Mouse (Mus musculus): Measurements from ENCODE around the gene Tmem212. TPM values are rescaled to one million over a fixed set of nuclear protein-coding genes. Genes with fewer than 3 reads are reported as not detected.

The Tmem212 gene
- polyA plus RNA-seq, 1 experiment from 2014 or later = not detected

DNA sequence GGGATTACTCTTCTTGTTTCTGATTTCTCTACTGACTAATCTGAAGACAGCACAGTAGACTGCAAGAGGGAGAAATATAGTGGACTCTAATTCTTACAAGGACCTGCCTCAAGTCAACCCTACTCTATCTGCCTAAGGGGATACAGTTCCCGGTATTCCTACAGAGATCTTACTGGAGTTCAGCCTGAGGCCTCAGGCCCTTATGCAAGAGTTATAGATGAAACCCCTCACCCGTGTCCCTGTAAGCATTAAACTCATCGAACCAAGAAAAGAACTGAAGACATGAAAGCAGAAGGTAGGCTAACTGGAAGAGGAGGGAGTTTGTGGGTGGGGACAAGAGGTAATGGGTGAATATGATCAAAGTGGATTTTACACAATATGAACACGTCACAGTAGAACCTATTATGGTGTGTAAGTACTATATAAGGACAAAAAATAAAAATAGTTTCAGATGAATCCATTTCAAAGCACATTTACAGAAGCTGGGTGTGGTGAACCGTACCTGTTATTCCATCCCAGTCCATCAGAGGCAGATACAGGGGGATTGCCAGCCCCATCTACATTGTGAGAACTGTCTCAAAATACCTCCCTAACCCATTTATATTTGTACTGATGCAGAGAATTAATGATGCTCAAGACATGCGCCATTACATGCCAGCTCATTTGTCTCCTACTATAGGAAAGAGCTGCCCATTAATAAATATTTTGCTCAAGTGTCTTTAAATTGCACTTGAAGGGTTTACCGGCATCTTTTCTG lies 17.1 kb downstream of the Tmem212 start:
- no peak overlapping the region for H3K27ac ChIP-seq
- H3K4me3 ChIP-seq = no peak overlapping the region
- H3K36me3 ChIP-seq = no peaks in the 10 kb centered on the region
- DNase-seq (ENCODE audit: low spot score) = no peak
- WGBS = 91% methylated on average over 7 of the region's 7 CpGs
- H3K4me1 ChIP-seq (replicated peaks) = peaks cover 7% of the 10 kb centered on the region
- H3K9me3 ChIP-seq = no peaks in the 10 kb centered on the region
- H3K27me3 ChIP-seq (ENCODE audit: insufficient read depth, poor library complexity, severe bottlenecking) = no peaks in the 10 kb centered on the region

DNA sequence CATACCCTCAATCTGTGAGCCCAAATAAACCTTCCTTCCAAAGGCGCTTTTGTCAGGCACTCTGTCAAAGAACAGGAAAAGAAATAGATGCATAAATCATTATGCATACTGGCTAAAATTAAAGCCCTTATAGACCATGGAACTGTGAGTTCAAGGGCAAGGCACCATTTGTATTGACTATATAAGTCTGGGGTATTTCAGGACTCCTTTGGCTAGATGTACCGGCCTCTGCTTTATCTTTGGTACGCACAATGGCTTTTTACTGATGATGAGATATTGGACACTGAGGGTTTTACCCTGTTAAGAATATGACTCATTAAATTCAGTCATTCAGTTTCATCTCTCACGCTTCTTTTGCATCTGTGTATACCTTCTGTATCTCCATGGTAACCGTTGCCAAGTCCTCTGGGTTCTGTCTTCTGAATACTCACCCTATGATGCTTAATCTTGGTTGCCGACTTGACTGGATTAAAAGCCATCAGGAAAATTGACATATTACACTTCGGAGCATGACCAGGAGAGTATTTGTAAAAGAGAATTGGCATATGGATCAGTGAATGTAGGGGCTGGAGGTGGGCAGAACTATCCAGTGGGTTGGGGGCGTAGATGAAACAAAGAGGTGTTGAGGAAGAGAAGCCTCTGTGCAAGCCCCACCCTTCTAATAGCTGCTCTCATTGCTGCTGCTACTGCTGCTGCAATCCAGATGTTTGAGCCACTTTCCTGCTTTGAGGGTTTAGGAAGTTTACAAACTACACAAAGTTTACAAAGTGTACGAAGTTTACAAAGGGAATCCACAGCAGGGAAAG lies 22.7 kb downstream of the Tmem212 start:
- DNase-seq (ENCODE audit: low spot score) = no peak
- 77% methylated on average over 9 of the region's 9 CpGs for WGBS
- no peaks in the 10 kb centered on the region for H3K36me3 ChIP-seq
- H3K4me1 ChIP-seq (replicated peaks) = 0 out of 2 replicates have a peak, but pooled peaks cover 9% of the 10 kb centered on the region
- no peak overlapping the region for H3K27ac ChIP-seq
- H3K27me3 ChIP-seq (ENCODE audit: insufficient read depth, poor library complexity, severe bottlenecking) = no peaks in the 10 kb centered on the region
- H3K4me3 ChIP-seq = no peak overlapping the region
- no peaks in the 10 kb centered on the region for H3K9me3 ChIP-seq

DNA sequence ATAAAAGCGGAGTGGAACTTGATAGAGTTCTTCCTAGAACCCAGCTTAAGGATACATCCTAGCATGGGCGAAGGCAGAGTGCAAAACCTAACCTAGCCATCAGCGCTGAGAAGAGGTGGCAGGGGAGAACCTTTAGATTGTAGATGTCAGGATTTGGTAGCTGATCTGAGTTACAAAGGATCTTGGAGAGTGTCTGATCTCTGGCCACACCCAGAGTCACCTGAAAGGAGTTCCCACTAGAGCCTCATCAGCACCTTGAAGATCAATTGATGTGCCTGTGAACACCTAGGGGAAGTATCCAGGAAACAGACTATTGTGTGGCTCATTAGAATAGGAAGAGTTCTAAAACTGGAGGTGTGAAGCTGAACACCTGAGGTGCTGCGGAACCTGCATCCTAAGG lies 23.7 kb downstream of the Tmem212 start:
- Histone ChIP-seq H3K9me3 (no peaks in the 10 kb centered on the region), H3K27me3 (ENCODE audit: insufficient read depth, poor library complexity, severe bottlenecking) (no peaks in the 10 kb centered on the region), H3K36me3 (no peaks in the 10 kb centered on the region), H3K4me1 (replicated peaks) (0 out of 2 replicates have a peak, but pooled peaks cover 9% of the 10 kb centered on the region), H3K27ac (no peak overlapping the region), H3K4me3 (no peak overlapping the region)
- 89% methylated on average over 4 of the region's 4 CpGs for WGBS
- DNase-seq (ENCODE audit: low spot score) = no peak

DNA sequence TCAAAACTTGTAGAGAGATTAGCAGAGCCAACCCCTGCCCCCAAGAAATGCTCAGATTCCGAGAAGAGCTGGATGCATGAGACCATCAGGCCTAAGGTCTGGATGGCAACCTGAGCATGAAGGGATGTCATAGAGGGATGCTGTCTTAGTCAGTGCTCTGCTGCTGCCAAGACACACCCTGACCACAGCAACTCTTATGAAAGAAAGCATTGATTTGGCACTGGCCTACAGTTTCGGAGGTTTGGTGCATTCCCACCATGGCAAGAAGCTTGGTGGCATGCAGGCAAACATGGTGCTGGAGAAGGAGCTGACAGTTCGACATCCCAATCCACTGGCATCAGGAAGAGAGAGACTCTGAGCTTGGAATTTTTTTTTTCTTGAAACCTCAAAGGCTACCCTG lies 24.3 kb downstream of the Tmem212 start:
- Histone ChIP-seq H3K27me3 (ENCODE audit: insufficient read depth, poor library complexity, severe bottlenecking) (no peaks in the 10 kb centered on the region), H3K4me3 (no peak overlapping the region), H3K9me3 (no peaks in the 10 kb centered on the region), H3K27ac (no peak overlapping the region), H3K36me3 (no peaks in the 10 kb centered on the region), H3K4me1 (replicated peaks) (0 out of 2 replicates have a peak, but pooled peaks cover 9% of the 10 kb centered on the region)
- WGBS = 87% methylated on average over 3 of the region's 3 CpGs
- DNase-seq (ENCODE audit: low spot score) = no peak

DNA sequence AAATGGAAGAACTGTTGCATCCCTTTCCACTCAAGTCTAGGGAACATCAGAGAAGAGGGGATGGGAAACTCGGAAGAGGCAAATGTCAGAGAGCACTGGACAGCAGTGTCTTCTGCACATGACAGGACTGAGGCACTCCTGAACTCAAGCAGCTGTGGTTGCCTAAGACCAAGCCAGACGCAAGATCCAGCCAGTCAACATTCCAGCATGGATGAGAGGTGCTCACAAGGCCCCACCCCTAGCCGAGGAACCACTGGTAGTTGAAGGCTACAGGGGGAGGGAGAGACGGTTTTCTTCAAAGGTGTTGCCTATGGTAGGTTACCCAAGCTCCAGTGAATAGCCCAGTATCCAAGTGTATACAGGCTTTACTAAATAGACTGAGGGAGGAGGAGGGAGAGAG lies 24.8 kb downstream of the Tmem212 start:
- Histone ChIP-seq H3K4me1 (replicated peaks) (0 out of 2 replicates have a peak, but pooled peaks cover 9% of the 10 kb centered on the region), H3K36me3 (no peaks in the 10 kb centered on the region), H3K27me3 (ENCODE audit: insufficient read depth, poor library complexity, severe bottlenecking) (no peaks in the 10 kb centered on the region), H3K4me3 (no peak overlapping the region), H3K9me3 (no peaks in the 10 kb centered on the region), H3K27ac (no peak overlapping the region)
- no peak for DNase-seq (ENCODE audit: low spot score)
- 85% methylated on average over 4 of the region's 4 CpGs for WGBS

DNA sequence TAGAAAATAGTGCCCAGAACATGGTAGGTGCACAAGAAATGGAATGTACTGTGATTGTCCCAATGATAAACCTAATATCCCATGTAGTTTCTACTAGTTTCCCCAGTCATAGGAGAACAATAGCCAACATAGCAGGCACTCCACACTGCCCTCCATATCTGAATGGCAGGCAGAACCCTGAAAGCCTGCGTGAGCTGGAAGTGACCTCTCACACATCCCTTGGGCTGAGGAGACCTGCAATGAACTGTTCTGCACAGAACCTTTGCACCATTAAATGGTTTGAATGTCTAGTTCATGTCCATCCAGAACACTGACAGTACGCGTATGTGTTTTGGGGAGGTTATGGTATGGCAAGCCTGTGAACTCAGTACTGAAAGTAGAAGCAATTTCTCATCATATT lies 27.5 kb downstream of the Tmem212 start:
- no peak for DNase-seq (ENCODE audit: low spot score)
- H3K36me3 ChIP-seq = no peaks in the 10 kb centered on the region
- no peak overlapping the region for H3K4me3 ChIP-seq
- no peaks in the 10 kb centered on the region for H3K27me3 ChIP-seq (ENCODE audit: insufficient read depth, poor library complexity, severe bottlenecking)
- H3K27ac ChIP-seq = no peak overlapping the region
- peaks cover 10% of the 10 kb centered on the region; the same call in 1 of the 2 replicates for H3K4me1 ChIP-seq (replicated peaks)
- WGBS = 93% methylated on average over 3 of the region's 3 CpGs
- no peaks in the 10 kb centered on the region for H3K9me3 ChIP-seq

DNA sequence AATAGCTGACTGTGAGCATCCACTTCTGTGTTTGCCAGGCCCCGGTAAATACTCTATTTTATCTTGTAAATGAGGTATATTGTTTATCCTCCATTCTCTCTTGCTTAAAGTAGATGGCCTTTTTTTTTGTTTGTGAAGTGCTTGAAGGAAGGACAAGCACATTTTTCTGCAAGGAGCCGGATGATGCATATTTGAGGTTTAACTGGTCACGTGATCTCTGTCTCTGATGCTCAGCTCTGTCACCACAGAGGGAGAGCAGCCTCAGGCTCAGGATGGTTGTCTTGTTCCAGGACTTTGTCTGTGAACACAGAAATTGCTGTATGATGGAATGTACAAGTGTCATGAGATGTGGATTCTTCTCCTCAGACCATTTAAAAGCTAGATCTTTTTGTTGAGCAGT lies 28.4 kb downstream of the Tmem212 start:
- peaks cover 11% of the 10 kb centered on the region for H3K4me1 ChIP-seq (replicated peaks)
- no peaks in the 10 kb centered on the region for H3K36me3 ChIP-seq
- no peaks in the 10 kb centered on the region for H3K9me3 ChIP-seq
- 78% methylated on average over 3 of the region's 3 CpGs for WGBS
- no peaks in the 10 kb centered on the region for H3K27me3 ChIP-seq (ENCODE audit: insufficient read depth, poor library complexity, severe bottlenecking)
- no peak overlapping the region for H3K27ac ChIP-seq
- no peak for DNase-seq (ENCODE audit: low spot score)
- no peak overlapping the region for H3K4me3 ChIP-seq

DNA sequence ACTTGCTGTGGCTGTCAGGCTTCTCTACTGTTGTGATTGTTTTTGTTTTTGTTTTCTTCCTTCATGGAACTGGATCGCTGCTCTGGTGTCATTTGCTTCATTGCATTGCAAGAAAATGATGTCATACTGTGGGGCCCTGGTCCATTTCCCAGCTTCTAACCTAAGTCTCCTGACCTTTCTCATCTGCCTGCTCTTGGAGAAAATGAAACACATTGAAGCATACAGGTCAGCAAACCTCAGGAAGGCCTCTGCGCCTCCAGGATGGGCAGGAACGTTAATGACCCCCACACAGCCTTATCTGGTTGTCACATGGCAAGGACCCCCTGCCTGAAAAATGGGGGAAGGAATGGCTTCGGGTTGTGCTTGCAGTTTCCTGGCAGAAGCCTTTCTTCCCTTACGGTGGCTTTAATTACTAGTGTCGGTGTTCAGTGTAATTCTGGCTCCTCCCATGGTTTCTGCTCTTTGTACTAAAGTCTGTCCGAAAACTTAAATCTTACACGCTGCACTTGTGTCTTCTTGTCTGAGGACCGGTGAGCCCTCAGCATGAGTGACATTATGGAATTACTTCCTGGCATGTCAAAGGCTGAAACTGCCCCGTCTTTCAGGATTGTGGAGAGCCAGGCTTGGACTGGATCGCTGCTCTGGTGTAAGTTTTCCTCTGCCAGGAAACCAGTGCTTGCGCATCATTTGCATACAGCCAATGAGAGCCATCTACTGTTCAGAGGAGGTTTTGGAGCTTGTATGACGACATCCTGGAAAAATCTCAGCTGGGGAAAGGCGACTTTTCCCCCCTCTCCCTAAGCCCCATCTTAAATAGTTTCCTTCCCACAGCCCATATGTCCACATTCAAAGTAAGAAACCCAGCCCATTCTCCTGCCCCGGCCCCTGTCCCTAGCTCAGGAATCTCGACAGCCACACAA lies 33.1 kb downstream of the Tmem212 start:
- Histone ChIP-seq H3K27me3 (ENCODE audit: insufficient read depth, poor library complexity, severe bottlenecking) (no peaks in the 10 kb centered on the region), H3K4me1 (replicated peaks) (peaks cover 50% of the 10 kb centered on the region), H3K9me3 (no peaks in the 10 kb centered on the region), H3K27ac (peak overlapping the region; percentile 86), H3K4me3 (peak overlapping the region; percentile 44), H3K36me3 (no peaks in the 10 kb centered on the region)
- peak; percentile 76 for DNase-seq (ENCODE audit: low spot score)
- 16% methylated on average over 16 of the region's 16 CpGs for WGBS

DNA sequence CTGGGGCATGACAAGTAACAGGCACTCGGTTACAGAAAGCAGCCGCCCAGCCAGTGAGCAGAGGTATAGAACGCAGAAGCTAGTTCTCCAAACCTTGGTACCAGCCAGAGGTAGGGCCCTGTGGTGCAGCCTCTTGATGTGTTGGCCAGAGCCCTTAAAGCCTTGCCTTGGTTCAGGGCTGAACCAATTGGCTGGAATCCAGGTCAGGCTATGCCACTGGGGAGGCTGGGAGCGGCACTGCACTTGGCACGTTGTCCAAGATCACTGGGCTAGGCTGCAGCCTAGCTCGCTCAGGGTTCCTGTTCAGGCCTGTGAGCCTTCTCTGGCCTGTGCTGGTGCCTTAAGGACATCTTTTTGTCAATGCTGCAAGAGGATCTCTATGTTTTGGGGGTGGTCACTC lies 34.6 kb downstream of the Tmem212 start:
- H3K9me3 ChIP-seq = no peaks in the 10 kb centered on the region
- WGBS = 81% methylated on average over 6 of the region's 6 CpGs
- H3K4me3 ChIP-seq = no peak overlapping the region
- H3K36me3 ChIP-seq = no peaks in the 10 kb centered on the region
- peak overlapping the region; percentile 86; the same call in 1 of the 2 replicates for H3K27ac ChIP-seq
- H3K27me3 ChIP-seq (ENCODE audit: insufficient read depth, poor library complexity, severe bottlenecking) = no peaks in the 10 kb centered on the region
- DNase-seq (ENCODE audit: low spot score) = no peak
- H3K4me1 ChIP-seq (replicated peaks) = peaks cover 52% of the 10 kb centered on the region

DNA sequence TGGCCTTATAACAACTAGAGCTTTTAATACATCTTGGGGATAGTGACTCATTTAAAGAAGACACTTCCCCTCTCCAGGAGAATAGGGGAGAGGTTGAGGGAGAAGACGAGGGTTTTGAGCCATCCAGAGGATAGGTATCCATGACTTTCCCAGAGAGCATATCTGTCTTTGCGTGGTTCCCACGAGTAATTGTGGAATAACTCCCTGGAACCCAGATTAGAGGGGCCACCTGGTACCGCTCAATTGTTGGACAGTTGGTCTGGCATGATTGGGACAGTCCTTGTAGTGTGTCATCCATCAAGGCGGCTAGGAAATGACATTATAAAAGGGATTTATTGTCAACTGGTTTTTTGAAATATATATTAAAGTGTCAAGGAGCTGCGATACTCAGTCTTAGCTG lies 35.1 kb downstream of the Tmem212 start:
- Histone ChIP-seq H3K36me3 (no peaks in the 10 kb centered on the region), H3K27me3 (ENCODE audit: insufficient read depth, poor library complexity, severe bottlenecking) (no peaks in the 10 kb centered on the region), H3K9me3 (no peaks in the 10 kb centered on the region), H3K4me1 (replicated peaks) (peaks cover 52% of the 10 kb centered on the region), H3K4me3 (no peak overlapping the region), H3K27ac (no peak overlapping the region)
- no peak for DNase-seq (ENCODE audit: low spot score)
- WGBS = 87% methylated on average over 6 of the region's 6 CpGs

DNA sequence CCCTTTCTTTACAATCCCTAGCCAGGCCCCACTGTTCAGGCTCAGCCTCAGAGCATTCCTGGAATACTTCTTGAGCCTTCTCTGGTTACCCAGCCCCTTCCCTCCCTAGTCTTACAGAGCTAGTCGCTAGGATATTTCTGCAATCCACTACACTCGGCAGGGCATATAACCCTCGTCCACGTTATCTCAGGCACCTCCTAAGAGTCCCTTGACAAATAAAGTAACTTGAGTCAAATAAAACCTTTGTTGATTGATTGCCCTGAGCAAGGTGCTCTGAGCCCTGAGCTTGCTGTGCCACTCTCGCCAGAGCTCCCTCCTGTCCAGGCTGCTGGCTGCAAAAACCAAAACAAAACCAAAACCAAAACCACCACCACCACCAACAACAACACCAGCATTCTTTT lies 37.0 kb downstream of the Tmem212 start:
- Histone ChIP-seq H3K4me3 (no peak overlapping the region), H3K9me3 (no peaks in the 10 kb centered on the region), H3K36me3 (no peaks in the 10 kb centered on the region), H3K4me1 (replicated peaks) (peaks cover 52% of the 10 kb centered on the region), H3K27ac (peak overlapping the region; percentile 70), H3K27me3 (ENCODE audit: insufficient read depth, poor library complexity, severe bottlenecking) (no peaks in the 10 kb centered on the region)
- WGBS = 6% methylated on average over 5 of the region's 5 CpGs
- DNase-seq (ENCODE audit: low spot score) = peak; percentile 52

DNA sequence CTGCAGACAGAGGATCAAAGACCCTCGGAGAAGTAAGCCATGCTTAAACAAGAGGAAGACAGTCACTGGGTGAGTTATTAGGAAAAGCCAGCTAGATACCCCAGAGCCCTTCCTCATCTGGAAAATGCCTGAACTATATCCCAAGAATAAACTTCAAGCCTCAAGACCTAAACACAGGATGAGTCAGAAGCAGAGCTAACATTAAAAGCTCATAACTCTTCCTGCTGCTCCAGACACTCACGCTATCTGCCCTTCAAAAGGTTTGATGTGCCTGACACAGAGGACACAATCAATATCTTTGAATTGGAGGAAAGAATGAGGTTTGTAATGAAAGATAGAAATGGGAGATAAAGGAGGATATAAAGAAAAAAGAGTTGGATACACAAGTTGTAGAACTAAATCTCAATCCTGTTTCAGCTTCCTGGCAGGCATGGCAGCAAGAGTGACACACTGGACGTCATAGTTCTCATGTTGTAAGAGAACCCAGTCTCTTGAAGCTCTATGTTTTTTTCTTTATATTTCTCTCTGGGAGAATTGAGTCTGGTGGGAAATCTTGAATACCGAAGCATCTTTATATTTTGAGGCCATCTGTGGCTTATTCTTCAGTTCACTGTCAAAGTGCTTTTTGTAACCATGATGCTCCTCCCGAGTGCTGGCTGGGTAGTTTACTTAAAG lies 37.6 kb downstream of the Tmem212 start:
- Histone ChIP-seq H3K27ac (peak overlapping the region; percentile 70), H3K4me1 (replicated peaks) (peaks cover 48% of the 10 kb centered on the region)

More for the DNA sequence above, 37.6 kb downstream of the Tmem212 start:
- H3K36me3 ChIP-seq = no peaks in the 10 kb centered on the region
- WGBS = 33% methylated on average over 5 of the region's 5 CpGs
- H3K9me3 ChIP-seq = no peaks in the 10 kb centered on the region
- H3K27me3 ChIP-seq (ENCODE audit: insufficient read depth, poor library complexity, severe bottlenecking) = no peaks in the 10 kb centered on the region
- no peak overlapping the region for H3K4me3 ChIP-seq
- DNase-seq (ENCODE audit: low spot score) = no peak
